Mouse (Mus musculus): ENCODE data around the gene Olfr839-ps1. TPM values are rescaled to one million over a fixed set of nuclear protein-coding genes. Genes with fewer than 3 reads are reported as not detected.

Olfr839-ps1 gene
- not detected in 2 replicates for polyA plus RNA-seq (2012; rRNA removed; ENCODE audit: low replicate concordance)

DNA sequence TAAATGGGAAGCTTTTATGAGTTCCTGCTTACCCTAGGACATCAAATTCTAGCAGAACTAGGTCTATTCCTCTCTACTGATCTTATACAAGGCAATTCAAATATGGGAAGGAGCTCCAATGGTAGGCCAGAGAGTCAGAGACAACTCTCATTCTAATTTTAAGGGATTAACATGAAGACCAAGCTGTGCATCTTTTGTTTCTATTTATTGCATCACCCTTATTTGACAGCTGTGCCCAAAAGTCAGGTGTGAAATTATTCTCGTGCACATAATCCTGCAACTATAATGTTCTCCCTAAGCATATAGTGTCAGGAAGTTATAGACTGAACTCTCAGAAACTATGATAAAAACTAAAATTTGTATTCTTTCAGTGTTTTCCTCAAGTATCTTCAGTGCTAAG, at the start of gene Olfr839-ps1:
Gene Olfr839-ps1 (minus strand): TSS at position 101 of the 400 bp plus-strand sequence.

GRCm38 (mm10) chr9:19136017-19136416, 41.1 kb downstream of the Olfr839-ps1 start, which contains the start of gene Olfr837:
TSS of gene Olfr837 (plus strand) at chr9:19136317.

DNA sequence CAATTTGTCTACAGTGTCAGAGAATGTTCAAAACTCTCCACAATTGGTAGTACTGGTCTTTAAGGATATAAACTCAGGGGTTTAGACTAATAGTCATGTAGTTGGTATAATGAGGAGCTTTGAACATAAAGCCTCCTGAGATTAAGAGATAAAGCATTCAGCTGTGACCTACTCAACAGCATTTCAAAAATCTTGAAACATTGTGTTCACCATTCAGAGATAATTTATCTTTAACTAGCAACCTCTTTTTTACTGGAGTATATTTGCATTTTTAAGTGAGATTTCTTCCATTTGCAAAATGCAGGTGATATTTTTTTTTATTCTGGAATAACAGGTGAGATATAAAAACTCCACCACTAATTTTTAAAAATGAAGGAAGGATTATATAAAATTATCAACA, 57.0 kb downstream of the Olfr839-ps1 start, which contains the start of gene Olfr836:
Gene Olfr836 (plus strand): TSS at position 301 of the 400 bp plus-strand sequence.

Other genes starting within 250 kb of the Olfr839-ps1 start
- gene Olfr832, start 240.2 kb downstream of the Olfr839-ps1 start, polyA plus RNA-seq (2012; rRNA removed; ENCODE audit: low replicate concordance), result not detected in 2 replicates
- not detected in 2 replicates for gene Olfr834, start 189.3 kb downstream of the Olfr839-ps1 start, polyA plus RNA-seq (2012; rRNA removed; ENCODE audit: low replicate concordance)
- not detected in 2 replicates for gene Olfr835, start 144.6 kb downstream of the Olfr839-ps1 start, polyA plus RNA-seq (2012; rRNA removed; ENCODE audit: low replicate concordance)
- not detected in 2 replicates for gene Olfr836, start 56.9 kb downstream of the Olfr839-ps1 start, polyA plus RNA-seq (2012; rRNA removed; ENCODE audit: low replicate concordance)
- not detected in 2 replicates for gene Olfr837, start 41.0 kb downstream of the Olfr839-ps1 start, polyA plus RNA-seq (2012; rRNA removed; ENCODE audit: low replicate concordance)
- gene Olfr843, start 74.7 kb upstream of the Olfr839-ps1 start, polyA plus RNA-seq (2012; rRNA removed; ENCODE audit: low replicate concordance), result not detected in 2 replicates
- not detected in 2 replicates for gene Olfr844, start 139.0 kb upstream of the Olfr839-ps1 start, polyA plus RNA-seq (2012; rRNA removed; ENCODE audit: low replicate concordance)
- gene Olfr845, start 159.1 kb upstream of the Olfr839-ps1 start, polyA plus RNA-seq (2012; rRNA removed; ENCODE audit: low replicate concordance), result not detected in 2 replicates
- gene Olfr846, start 186.7 kb upstream of the Olfr839-ps1 start, polyA plus RNA-seq (2012; rRNA removed; ENCODE audit: low replicate concordance), result not detected in 2 replicates
- not detected in 2 replicates for gene Olfr847, start 201.4 kb upstream of the Olfr839-ps1 start, polyA plus RNA-seq (2012; rRNA removed; ENCODE audit: low replicate concordance)